Mouse (Mus musculus): ENCODE data around the gene Pde4d. TPM values are rescaled to one million over a fixed set of nuclear protein-coding genes. Genes with fewer than 3 reads are reported as not detected.

Pde4d gene
- polyA plus RNA-seq, 1 experiment from 2014 or later: 18.6 TPM

DNA sequence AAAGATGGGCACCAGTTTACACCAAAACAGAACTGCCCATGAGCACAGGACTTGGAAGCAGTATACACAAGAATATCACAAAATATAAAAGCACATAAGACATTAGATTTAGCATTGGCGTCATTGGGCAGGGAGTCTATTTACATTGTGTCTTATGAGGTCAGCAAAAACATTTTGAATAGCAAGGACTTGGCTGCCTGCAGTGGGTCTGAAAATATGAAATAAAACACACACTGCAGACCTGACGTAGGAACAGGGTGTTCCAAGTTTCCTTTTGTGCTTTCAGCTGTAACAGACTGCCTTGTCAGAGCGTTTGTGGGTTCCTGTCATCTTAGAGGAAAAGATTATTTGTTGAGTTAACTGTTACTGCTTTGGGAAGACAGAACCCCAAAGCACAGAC lies 176.4 kb downstream of the Pde4d start:
- 43% methylated on average over 3 of the region's 3 CpGs for WGBS
- no peaks in the 10 kb centered on the region for H3K27me3 ChIP-seq (replicated peaks; ENCODE audit: control insufficient read depth, insufficient read depth, low read length)
- no peak for DNase-seq (ENCODE audit: low spot score)
- 0 out of 2 replicates have a peak, but pooled peaks cover 3% of the 10 kb centered on the region for H3K4me1 ChIP-seq (replicated peaks; ENCODE audit: control insufficient read depth, insufficient read depth, low read length)
- no peak for ATAC-seq (replicated peaks; ENCODE audit: low FRiP score, low TSS enrichment, low read depth)
- H3K4me2 ChIP-seq (ENCODE audit: low read length): no peak overlapping the region
- no peak overlapping the region for H3K4me3 ChIP-seq (ENCODE audit: low read depth, low read length)
- no peaks in the 10 kb centered on the region for H3K9me3 ChIP-seq (ENCODE audit: control insufficient read depth, low read length)
- H3K9ac ChIP-seq (ENCODE audit: low read length): no peak overlapping the region
- H3K36me3 ChIP-seq (ENCODE audit: control insufficient read depth, insufficient read depth, low read length): no peaks in the 10 kb centered on the region
- no peak overlapping the region for H3K27ac ChIP-seq (ENCODE audit: low read depth)

DNA sequence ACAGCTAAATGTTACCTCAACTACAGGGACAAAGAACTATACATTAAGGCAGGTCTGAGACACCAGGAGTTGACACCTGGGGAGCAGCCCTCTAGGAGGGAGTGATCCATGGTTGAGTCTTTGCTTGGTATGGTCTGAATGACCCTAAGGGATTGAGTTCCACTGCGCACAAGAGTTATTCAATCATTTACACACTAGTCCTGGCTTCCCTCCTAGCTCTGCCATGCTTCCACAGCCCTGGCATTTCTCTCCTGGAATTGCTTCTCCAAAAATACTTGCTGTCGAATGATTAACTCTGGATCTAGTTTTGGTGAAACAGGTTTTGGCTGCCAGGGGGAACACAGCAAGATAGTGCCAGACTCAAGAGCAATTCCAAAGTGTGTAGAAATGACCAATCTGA lies 178.8 kb downstream of the Pde4d start:
- Histone ChIP-seq H3K36me3 (ENCODE audit: control insufficient read depth, insufficient read depth, low read length) (no peaks in the 10 kb centered on the region), H3K27me3 (replicated peaks; ENCODE audit: control insufficient read depth, insufficient read depth, low read length) (no peaks in the 10 kb centered on the region), H3K27ac (ENCODE audit: low read depth) (no peak overlapping the region), H3K4me2 (ENCODE audit: low read length) (no peak overlapping the region), H3K4me3 (ENCODE audit: low read depth, low read length) (no peak overlapping the region), H3K9me3 (ENCODE audit: control insufficient read depth, low read length) (no peaks in the 10 kb centered on the region), H3K4me1 (replicated peaks; ENCODE audit: control insufficient read depth, insufficient read depth, low read length) (0 out of 2 replicates have a peak, but pooled peaks cover 3% of the 10 kb centered on the region), H3K9ac (ENCODE audit: low read length) (no peak overlapping the region)
- no peak for DNase-seq (ENCODE audit: low spot score)
- no peak for ATAC-seq (replicated peaks; ENCODE audit: low FRiP score, low TSS enrichment, low read depth)
- 77% methylated on average over 2 of the region's 2 CpGs for WGBS

DNA sequence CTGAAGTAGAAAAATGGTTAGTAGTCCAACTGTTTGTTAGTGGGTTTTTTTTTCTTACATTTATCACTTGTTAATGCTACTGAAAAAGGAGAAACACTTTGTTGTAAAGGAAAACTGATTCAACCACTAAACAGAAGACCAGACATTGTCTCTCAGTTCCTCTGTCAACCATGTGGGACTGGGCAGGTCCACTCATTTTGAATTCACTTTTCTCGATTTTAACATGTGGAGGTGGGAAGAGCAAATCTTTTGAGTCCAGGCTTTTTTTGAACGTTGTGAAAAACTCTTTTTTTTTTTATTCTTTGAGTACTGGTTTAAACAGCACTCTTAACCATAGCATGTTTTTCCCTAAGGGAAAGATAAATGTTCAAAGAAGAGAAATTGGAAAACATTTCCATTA lies 180.8 kb downstream of the Pde4d start:
- no peak overlapping the region for H3K4me2 ChIP-seq (ENCODE audit: low read length)
- H3K9me3 ChIP-seq (ENCODE audit: control insufficient read depth, low read length): no peaks in the 10 kb centered on the region
- DNase-seq (ENCODE audit: low spot score): no peak
- H3K27ac ChIP-seq (ENCODE audit: low read depth): no peak overlapping the region
- no peaks in the 10 kb centered on the region for H3K36me3 ChIP-seq (ENCODE audit: control insufficient read depth, insufficient read depth, low read length)
- H3K27me3 ChIP-seq (replicated peaks; ENCODE audit: control insufficient read depth, insufficient read depth, low read length): no peaks in the 10 kb centered on the region
- H3K4me1 ChIP-seq (replicated peaks; ENCODE audit: control insufficient read depth, insufficient read depth, low read length): 0 out of 2 replicates have a peak, but pooled peaks cover 3% of the 10 kb centered on the region
- no peak overlapping the region for H3K9ac ChIP-seq (ENCODE audit: low read length)
- WGBS: 47% methylated on average over 2 of the region's 2 CpGs
- no peak overlapping the region for H3K4me3 ChIP-seq (ENCODE audit: low read depth, low read length)
- no peak for ATAC-seq (replicated peaks; ENCODE audit: low FRiP score, low TSS enrichment, low read depth)

DNA sequence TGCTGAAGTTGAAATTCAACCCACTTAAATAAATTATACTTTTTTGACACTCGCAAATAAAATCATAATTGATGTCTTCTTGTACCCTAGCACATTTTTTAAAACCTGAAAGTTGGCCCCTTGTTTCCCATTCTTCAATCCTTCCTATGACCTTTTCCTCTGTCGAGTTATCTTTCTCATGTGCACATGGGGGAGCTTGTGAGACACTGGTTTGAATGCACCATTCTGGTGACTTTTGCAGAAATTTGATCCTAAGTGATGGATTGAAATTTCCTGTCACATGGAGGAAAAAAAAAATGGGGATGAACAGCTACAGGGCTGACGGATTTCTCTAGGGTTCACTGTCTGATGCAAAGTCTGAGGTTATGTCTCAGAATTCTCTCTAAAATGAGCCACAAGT lies 181.5 kb downstream of the Pde4d start:
- Histone ChIP-seq H3K9ac (ENCODE audit: low read length) (no peak overlapping the region), H3K9me3 (ENCODE audit: control insufficient read depth, low read length) (no peaks in the 10 kb centered on the region), H3K4me3 (ENCODE audit: low read depth, low read length) (no peak overlapping the region), H3K36me3 (ENCODE audit: control insufficient read depth, insufficient read depth, low read length) (no peaks in the 10 kb centered on the region), H3K4me1 (replicated peaks; ENCODE audit: control insufficient read depth, insufficient read depth, low read length) (0 out of 2 replicates have a peak, but pooled peaks cover 3% of the 10 kb centered on the region), H3K27me3 (replicated peaks; ENCODE audit: control insufficient read depth, insufficient read depth, low read length) (no peaks in the 10 kb centered on the region), H3K27ac (ENCODE audit: low read depth) (no peak overlapping the region), H3K4me2 (ENCODE audit: low read length) (no peak overlapping the region)
- WGBS: 61% methylated on average over 3 of the region's 3 CpGs
- DNase-seq (ENCODE audit: low spot score): no peak
- no peak for ATAC-seq (replicated peaks; ENCODE audit: low FRiP score, low TSS enrichment, low read depth)

DNA sequence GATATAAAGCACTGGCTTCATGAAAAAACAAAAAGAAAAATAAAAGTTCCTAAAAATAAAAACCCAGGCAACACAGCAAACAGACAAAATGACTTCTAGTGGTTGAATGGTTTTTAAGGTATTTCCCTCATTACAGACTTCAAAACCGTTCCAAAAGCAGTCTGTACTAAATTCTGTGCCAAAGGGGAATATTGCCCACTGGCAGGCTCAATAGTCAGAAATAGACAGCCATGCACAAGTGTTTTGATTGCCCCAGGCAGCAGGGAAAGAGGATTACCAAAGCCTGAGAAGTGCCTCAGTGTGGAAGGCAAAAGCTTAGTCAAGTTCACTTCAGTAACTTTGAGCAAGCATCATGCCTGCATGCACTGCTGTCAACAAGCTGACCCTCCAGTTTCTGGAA lies 186.8 kb downstream of the Pde4d start:
- Histone ChIP-seq H3K4me2 (ENCODE audit: low read length) (no peak overlapping the region), H3K4me1 (replicated peaks; ENCODE audit: control insufficient read depth, insufficient read depth, low read length) (no peaks in the 10 kb centered on the region), H3K9me3 (ENCODE audit: control insufficient read depth, low read length) (no peaks in the 10 kb centered on the region), H3K9ac (ENCODE audit: low read length) (no peak overlapping the region), H3K36me3 (ENCODE audit: control insufficient read depth, insufficient read depth, low read length) (no peaks in the 10 kb centered on the region), H3K27ac (ENCODE audit: low read depth) (no peak overlapping the region), H3K27me3 (replicated peaks; ENCODE audit: control insufficient read depth, insufficient read depth, low read length) (no peaks in the 10 kb centered on the region), H3K4me3 (ENCODE audit: low read depth, low read length) (no peak overlapping the region)
- DNase-seq (ENCODE audit: low spot score) (no peak), ATAC-seq (replicated peaks; ENCODE audit: low FRiP score, low TSS enrichment, low read depth) (no peak)
- 63% methylated on average over 1 of the region's 1 CpGs for WGBS

DNA sequence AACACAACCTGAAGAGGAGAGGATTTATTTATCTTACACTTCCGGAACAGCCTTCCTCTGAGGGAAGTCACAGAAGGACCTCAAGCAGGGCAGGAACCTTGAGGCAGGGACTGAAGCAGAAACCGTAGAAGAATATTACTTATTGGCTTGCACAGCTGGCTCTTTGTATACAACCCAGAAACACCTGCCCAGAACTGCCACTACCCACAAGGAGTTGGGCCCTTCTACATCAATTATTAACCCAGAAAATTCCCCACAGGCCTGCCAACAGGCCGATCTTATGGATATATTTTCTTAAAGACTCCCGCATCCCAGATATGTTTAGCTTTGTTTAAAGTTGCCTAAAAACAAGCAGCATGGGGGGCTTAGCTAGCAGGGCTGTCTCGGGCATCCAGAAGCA lies 192.5 kb downstream of the Pde4d start:
- H3K4me3 ChIP-seq (ENCODE audit: low read depth, low read length): no peak overlapping the region
- WGBS: 62% methylated on average over 5 of the region's 5 CpGs
- no peaks in the 10 kb centered on the region for H3K27me3 ChIP-seq (replicated peaks; ENCODE audit: control insufficient read depth, insufficient read depth, low read length)
- H3K9ac ChIP-seq (ENCODE audit: low read length): no peak overlapping the region
- no peaks in the 10 kb centered on the region for H3K36me3 ChIP-seq (ENCODE audit: control insufficient read depth, insufficient read depth, low read length)
- no peaks in the 10 kb centered on the region for H3K4me1 ChIP-seq (replicated peaks; ENCODE audit: control insufficient read depth, insufficient read depth, low read length)
- H3K9me3 ChIP-seq (ENCODE audit: control insufficient read depth, low read length): no peaks in the 10 kb centered on the region
- DNase-seq (ENCODE audit: low spot score): no peak
- H3K27ac ChIP-seq (ENCODE audit: low read depth): no peak overlapping the region
- ATAC-seq (replicated peaks; ENCODE audit: low FRiP score, low TSS enrichment, low read depth): no peak
- H3K4me2 ChIP-seq (ENCODE audit: low read length): no peak overlapping the region

DNA sequence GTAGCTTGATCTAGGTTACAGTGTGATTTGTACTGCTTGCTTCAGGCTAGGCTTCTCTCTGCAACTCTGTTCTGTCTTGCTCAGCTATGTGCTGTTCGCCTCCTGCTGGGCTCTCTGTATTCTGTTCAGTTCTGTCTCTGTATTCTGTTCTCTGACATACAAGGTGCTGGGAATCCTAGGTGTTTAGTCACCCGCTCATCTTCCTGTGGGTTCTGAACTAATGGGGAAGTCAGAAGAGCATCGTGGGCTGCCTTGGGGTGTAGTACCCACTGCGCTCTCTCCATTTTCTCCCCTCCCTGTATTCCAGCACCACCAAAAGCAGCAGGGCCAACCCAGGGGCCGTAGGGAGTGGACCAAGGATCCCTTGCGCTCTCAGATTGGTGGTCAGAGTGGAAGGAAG lies 197.1 kb downstream of the Pde4d start:
- H3K4me1 ChIP-seq (replicated peaks; ENCODE audit: control insufficient read depth, insufficient read depth, low read length): no peaks in the 10 kb centered on the region
- no peak overlapping the region for H3K4me3 ChIP-seq (ENCODE audit: low read depth, low read length)
- ATAC-seq (replicated peaks; ENCODE audit: low FRiP score, low TSS enrichment, low read depth): no peak
- no peak for DNase-seq (ENCODE audit: low spot score)
- no peaks in the 10 kb centered on the region for H3K9me3 ChIP-seq (ENCODE audit: control insufficient read depth, low read length)
- H3K27ac ChIP-seq (ENCODE audit: low read depth): no peak overlapping the region
- H3K4me2 ChIP-seq (ENCODE audit: low read length): no peak overlapping the region
- no peak overlapping the region for H3K9ac ChIP-seq (ENCODE audit: low read length)
- no peaks in the 10 kb centered on the region for H3K27me3 ChIP-seq (replicated peaks; ENCODE audit: control insufficient read depth, insufficient read depth, low read length)
- WGBS: 78% methylated on average over 6 of the region's 6 CpGs
- H3K36me3 ChIP-seq (ENCODE audit: control insufficient read depth, insufficient read depth, low read length): no peaks in the 10 kb centered on the region

DNA sequence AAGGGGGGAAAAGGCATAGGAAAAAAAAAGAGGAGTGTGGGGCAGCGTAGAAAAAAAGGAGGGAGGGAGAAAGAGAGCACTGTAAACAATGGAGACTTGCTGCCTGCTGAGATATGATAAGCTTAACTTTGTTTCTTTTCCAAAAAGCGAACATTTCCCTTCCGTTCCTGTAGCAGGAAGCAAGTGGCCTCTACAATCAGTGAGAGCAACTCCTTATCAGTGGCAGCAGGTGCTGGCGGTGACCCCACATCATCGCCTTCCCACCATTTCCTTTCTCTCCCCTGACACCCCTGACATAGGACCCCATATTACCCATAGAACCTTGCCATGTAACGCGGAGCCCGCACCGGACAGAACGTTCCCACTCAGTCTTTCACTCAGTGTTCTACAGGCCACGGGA lies 197.5 kb downstream of the Pde4d start:
- no peak overlapping the region for H3K4me2 ChIP-seq (ENCODE audit: low read length)
- H3K36me3 ChIP-seq (ENCODE audit: control insufficient read depth, insufficient read depth, low read length): no peaks in the 10 kb centered on the region
- WGBS: 79% methylated on average over 11 of the region's 11 CpGs
- H3K4me3 ChIP-seq (ENCODE audit: low read depth, low read length): no peak overlapping the region
- no peak for ATAC-seq (replicated peaks; ENCODE audit: low FRiP score, low TSS enrichment, low read depth)
- H3K27me3 ChIP-seq (replicated peaks; ENCODE audit: control insufficient read depth, insufficient read depth, low read length): no peaks in the 10 kb centered on the region
- H3K27ac ChIP-seq (ENCODE audit: low read depth): no peak overlapping the region
- H3K9me3 ChIP-seq (ENCODE audit: control insufficient read depth, low read length): no peaks in the 10 kb centered on the region
- no peak overlapping the region for H3K9ac ChIP-seq (ENCODE audit: low read length)
- no peak for DNase-seq (ENCODE audit: low spot score)
- no peaks in the 10 kb centered on the region for H3K4me1 ChIP-seq (replicated peaks; ENCODE audit: control insufficient read depth, insufficient read depth, low read length)

DNA sequence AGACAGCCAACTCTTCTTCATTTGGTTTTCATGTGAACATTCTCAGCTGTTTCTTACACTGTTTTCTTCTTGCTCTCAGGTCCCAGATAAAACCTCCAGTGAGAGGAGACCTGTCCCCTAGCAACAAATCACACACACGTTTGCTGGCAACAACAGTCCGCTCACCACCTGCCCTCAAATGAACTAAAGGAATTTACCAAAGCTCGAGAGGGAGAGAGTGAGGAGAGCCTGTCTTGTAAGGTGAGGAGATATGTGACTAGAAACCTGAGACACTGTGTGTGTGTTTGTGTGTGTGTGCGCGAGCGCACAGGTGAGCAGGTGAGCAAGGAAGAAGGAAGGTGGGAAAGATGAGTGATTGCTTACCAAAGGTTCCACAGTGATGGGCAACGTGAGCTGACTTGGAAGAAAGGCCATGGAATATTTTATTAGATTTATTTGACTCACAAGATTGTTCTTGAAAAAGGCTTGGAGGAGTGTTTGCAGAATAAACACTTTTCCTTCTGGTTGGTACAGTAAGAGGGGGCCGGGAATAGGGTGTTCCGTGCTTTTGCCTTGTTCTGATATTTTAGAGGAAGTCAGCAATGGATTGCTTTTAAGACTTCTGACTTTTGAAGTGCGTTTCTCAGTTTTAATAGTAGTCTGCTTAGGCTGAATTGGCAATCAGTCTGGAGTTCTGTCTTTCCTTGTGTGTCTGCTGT lies 204.4 kb downstream of the Pde4d start:
- DNase-seq (ENCODE audit: low spot score) (no peak), ATAC-seq (replicated peaks; ENCODE audit: low FRiP score, low TSS enrichment, low read depth) (no peak)
- Histone ChIP-seq H3K4me3 (ENCODE audit: low read depth, low read length) (no peak overlapping the region), H3K9me3 (ENCODE audit: control insufficient read depth, low read length) (no peaks in the 10 kb centered on the region), H3K27ac (ENCODE audit: low read depth) (no peak overlapping the region), H3K9ac (ENCODE audit: low read length) (no peak overlapping the region), H3K36me3 (ENCODE audit: control insufficient read depth, insufficient read depth, low read length) (no peaks in the 10 kb centered on the region), H3K4me2 (ENCODE audit: low read length) (no peak overlapping the region), H3K27me3 (replicated peaks; ENCODE audit: control insufficient read depth, insufficient read depth, low read length) (no peaks in the 10 kb centered on the region), H3K4me1 (replicated peaks; ENCODE audit: control insufficient read depth, insufficient read depth, low read length) (no peaks in the 10 kb centered on the region)
- WGBS: 69% methylated on average over 10 of the region's 10 CpGs
